Mouse (Mus musculus): ENCODE data around the gene Hsp90ab1.

GRCm38 (mm10) chr17:45617655-45618054 lies 44.6 kb upstream of the Hsp90ab1 start:
- TF ChIP-seq CTCF (IDR thresholded peaks at IDR 0.05; ENCODE audit: borderline replicate concordance, insufficient read depth, low read length) (no peak), POLR2A (IDR thresholded peaks at IDR 0.05; ENCODE audit: low read depth, low read length) (no peak)
